Mouse (Mus musculus): ENCODE results near the gene Gm20403. TPM values are rescaled to one million over a fixed set of nuclear protein-coding genes. Genes with fewer than 3 reads are reported as not detected.
"Not testable (repeated sequence)": the region's sequence is repeated elsewhere in the genome, so short reads cannot be mapped to it uniquely, and the experiment has no call there.

The Gm20403 gene
- total RNA-seq (2014; fragmentation: Nextera tagmentation), result not detected in 2 replicates
- total RNA-seq (2017), result not detected in 2 replicates

DNA sequence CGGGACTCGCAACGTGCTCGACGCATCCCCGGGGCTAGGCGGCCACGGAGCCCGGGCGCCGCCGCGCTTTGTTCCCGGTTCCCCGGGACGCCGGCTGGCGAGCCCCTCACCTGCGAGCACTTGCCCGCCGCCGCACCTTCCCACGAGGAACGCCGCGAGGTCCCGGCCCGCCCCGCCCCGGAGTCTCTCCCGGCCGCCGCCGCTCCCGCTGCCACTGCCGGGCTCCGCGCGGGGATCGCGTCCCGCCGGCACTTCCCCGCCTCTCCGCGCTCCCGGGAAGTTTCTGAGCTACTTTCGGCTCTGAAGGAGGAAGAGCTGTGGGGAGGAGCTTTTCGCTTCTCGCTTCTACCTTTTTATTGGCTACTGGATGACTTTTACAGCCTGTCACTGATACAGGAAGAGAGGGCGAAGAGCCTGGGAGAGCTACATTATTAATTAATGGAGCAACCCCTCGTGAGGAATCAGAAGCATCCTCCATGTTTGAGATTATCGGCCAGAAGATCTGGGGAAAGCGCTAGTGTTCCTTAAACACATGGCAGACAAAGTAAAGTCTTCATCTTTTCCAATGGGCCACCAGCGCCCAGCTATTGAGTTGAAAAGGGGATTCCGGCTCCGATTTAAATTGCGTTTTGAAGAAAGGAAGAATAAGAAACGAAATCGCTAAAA lies at the start of gene Gm20403:
TSS of gene Gm20403 (minus strand) at position 478 of the 666 bp plus-strand sequence.
- peak; percentile 82 for ATAC-seq (replicated peaks; ENCODE audit: poor library complexity, severe bottlenecking)

DNA sequence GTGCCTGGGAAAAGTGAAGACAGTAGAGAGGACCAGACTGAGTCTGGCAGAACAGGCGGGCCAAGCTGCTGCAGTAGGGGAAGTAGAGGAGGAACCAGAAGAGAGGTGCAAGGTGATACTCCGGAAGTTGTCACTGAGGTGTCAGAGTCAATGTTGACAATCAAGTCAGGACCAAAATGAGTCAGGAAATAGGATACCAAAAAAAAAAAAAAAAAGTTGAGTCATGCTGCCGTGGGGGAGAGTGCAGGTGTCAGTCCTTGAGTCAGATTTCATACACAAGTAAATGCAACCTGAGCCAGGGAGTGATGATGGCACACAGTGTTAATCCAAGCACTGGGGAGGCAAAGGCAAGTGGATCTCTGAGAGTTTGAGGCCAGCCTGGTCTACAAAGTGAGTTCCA lies 40.8 kb upstream of the Gm20403 start:
- peak; percentile 35; the same call in 1 of the 2 replicates for ATAC-seq (replicated peaks; ENCODE audit: poor library complexity, severe bottlenecking)

DNA sequence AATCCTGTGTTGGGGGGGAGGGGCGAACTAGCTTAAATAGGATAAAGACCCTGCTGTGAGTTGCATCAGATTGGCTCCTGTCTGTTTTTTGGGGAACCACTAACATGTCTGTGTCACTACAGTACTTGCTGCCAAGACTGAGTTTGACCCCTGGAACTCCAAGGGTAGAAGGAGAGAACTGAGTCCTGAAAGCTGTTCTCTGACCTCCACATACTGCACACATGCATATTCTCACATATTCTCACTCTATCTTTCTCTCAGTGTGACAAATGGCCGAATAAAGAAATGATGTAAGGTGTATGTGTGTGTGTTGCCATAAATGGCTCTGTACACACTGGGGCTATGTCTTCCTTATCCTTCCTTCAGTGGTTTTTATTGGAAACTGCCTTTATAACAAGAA lies 37.0 kb upstream of the Gm20403 start:
- no peak for ATAC-seq (replicated peaks; ENCODE audit: poor library complexity, severe bottlenecking)

DNA sequence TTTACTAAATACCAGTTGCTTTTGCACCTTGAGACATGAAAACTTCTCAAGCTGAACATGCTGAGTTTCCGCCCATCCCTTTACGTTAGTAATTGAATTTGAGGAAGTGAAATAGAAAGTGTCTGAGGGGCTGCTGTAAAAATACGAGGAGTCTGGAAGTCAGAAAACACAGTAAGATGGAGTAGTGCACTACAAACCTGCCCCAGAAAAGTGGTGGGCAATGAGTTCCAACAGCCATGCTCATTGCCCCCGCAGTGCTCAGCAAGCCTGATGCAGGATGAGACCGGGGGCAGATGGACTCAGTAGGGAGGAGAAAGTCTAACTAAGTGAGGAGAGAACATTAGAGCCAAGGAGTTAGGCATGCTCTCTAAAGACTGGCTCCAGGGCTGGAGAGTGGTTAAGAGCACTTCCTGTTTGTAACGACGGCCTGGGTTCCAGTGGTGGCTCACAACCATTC lies 33.1 kb upstream of the Gm20403 start:
- ATAC-seq (replicated peaks; ENCODE audit: poor library complexity, severe bottlenecking), result peak; percentile 91

DNA sequence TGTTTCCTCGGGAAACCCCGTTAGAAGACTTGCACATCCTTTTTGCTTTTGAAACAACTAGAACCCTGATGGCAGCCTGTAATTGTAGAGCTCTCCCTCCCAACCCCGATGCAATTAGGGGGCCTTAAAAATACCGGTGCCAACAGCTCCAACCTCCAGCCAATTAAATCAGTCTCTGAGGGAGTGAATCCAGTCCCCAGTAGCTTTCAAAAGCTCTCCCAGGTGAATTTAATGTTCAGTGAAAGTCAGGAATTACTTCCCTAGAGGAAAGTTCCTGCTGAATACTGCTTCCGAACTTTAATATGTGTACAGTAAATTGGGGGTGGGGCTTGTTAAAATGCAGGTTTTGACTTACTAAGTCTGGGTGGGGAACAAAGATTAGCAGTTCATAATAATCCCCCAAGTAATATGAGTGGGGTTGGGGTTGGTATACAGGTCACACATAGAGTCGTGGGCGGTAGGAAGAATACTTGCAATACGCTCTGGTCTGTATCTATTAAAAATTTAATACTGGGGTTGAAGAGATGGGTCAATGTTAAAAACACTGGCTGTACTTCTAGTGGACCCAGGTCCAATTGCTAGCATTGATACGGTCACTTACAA lies 30.9 kb upstream of the Gm20403 start:
- no peak for ATAC-seq (replicated peaks; ENCODE audit: poor library complexity, severe bottlenecking)

GRCm38 (mm10) chr12:55016339-55017118 lies 30.2 kb upstream of the Gm20403 start:
- peak; percentile 40 for ATAC-seq (replicated peaks; ENCODE audit: poor library complexity, severe bottlenecking)

DNA sequence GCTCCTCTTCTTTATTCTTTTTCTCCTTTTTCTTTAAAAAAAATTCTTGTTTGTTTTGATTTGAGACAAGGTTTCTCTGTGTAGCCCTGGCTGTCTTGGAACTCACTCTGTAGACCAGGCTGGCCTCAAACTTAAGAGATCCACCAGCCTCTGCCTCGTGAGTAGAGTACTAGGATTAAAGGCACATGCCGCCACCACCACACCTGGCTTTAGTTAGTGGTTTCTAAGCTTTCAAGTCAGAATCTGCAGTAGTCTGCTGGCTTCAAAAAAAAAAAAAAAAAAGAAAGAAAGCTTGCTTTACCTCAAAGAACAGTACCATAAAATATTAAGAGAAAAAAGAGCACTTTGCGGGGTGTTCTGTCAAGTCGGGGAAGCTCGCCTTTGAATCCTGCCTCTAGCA lies 29.1 kb upstream of the Gm20403 start:
- no peak for ATAC-seq (replicated peaks; ENCODE audit: poor library complexity, severe bottlenecking)

DNA sequence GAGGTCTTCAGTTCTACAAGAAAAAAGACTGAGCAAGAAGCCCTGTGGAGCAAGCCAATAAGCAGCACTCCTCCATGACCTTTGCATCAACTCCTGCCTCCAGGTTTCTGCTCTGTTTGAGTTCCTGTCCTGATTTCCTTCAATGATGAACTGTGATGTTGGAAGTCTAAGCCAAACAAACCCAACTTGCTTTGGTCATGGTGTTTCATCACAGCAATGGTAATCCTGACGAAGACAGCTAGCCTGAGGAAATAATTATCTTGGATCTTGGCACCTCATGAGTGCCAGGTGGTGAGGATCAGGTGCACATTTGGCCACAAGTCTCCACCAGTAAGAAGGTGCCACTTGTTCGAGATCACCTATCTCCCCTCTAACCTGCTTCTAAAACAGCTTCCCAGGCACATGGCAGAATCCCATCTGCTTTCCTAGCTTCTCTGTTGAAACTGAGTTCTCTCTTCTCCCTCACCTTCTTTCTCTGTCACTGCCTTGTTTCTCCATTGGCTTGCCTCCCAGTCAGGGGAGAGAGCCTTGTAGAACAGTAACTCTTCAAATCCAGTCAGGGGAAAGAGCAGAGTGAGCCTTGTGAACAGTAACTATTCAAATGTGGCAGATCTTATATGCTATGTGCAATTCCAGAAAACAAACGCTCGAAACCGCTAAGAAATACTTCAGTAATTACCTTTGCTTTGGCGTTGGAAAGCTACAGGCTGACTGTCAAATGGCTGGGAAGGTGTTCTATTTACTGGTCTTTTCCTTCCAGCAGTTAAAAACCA lies 27.5 kb upstream of the Gm20403 start, which contains the start of gene Baz1a:
TSS of gene Baz1a (minus strand) at position 723 of the 773 bp plus-strand sequence.
- ATAC-seq (replicated peaks; ENCODE audit: poor library complexity, severe bottlenecking), result no peak

DNA sequence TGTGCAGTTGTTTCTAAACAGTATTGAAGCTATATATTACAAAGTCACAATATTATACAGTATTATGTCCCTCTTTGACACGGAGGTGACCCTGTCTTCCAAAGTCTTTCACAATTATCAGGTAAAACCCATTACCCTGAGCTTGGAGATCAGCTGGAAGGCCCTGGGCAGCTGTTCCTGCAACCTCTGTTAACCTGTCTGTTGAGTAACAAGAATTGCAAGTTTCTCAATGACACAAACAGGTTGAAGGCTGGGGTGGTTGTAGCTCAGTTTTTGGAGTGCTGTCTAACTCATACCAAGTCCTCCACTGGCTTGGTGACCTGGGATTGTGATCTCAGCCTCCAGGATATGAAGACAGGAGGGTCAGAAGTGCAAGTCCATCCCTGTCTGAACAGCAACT lies 26.7 kb upstream of the Gm20403 start:
- no peak for ATAC-seq (replicated peaks; ENCODE audit: poor library complexity, severe bottlenecking)

DNA sequence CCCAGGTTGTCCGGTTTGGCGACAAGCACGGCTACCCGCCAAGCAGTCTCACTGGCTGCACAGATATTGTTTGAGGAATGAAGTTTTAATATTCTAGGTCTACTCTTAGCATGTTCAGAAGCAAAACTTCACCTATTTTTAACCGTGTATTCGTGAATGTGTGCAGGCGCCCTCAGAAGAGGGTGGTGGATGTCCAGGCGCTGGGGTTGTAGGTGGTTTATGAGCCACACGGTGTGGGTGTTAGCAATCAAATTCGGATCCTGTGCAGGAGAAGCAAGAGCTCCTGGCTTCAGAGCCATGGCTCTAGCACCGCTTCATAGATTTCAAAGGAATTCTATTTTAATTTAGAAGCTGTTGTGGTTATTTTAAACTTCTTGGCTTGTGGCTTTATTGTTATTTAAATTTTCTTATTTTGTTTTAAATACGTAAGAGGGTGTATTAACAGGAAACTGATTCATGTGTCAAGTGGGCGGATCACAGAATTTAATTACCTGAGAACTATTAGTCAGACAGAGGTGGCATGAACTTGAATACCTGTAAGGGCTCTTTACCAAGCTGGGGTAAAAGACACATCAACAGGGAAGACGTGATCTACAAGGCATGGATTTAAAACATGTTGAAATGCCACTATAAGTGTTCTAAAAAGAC lies 21.2 kb upstream of the Gm20403 start:
- no peak for ATAC-seq (replicated peaks; ENCODE audit: poor library complexity, severe bottlenecking)

GRCm38 (mm10) chr12:55006071-55006470 lies 19.7 kb upstream of the Gm20403 start:
- no peak for ATAC-seq (replicated peaks; ENCODE audit: poor library complexity, severe bottlenecking)

- no peak for ATAC-seq (replicated peaks; ENCODE audit: poor library complexity, severe bottlenecking)
These were observed 18.1 kb upstream of the Gm20403 start for GRCm38 (mm10) chr12:55004396-55004795.

GRCm38 (mm10) chr12:55003843-55004242 lies 17.5 kb upstream of the Gm20403 start:
- no peak for ATAC-seq (replicated peaks; ENCODE audit: poor library complexity, severe bottlenecking)

- ATAC-seq (replicated peaks; ENCODE audit: poor library complexity, severe bottlenecking), result not testable (repeated sequence)
These were observed 16.2 kb upstream of the Gm20403 start for GRCm38 (mm10) chr12:55002532-55002931.

DNA sequence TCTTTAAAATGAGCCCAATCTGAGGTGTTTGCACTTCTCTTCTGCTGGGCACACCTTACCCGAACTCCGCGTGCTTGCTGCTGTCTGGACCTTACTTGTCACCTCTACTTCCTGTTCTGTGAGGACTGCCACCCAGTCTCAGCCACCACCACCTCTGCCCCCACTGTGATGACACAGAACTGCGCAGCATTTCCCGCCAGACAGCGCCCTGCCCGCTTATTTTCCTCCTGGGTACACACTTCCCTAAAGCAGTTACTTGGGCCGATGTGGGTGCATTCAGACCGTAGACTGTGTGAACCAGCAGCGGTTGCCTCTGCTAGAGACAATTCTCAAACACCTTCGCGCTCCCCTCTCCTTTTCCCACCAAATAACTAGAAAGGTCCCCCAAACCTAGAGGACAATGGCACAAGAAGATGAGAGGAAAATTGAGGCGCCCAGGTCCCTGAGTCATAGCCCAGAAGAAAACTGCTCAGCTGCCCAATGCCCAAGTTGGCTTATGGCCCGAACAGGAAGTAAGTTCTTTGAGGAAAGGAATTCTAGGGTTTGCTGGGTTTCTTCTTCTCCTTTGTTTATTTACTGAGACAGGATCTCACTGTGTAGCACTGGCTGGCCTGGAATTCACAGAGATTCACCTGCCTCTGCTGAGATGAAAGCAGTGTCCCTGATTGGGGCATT lies 12.8 kb upstream of the Gm20403 start:
- peak; percentile 99 for ATAC-seq (replicated peaks; ENCODE audit: poor library complexity, severe bottlenecking)

DNA sequence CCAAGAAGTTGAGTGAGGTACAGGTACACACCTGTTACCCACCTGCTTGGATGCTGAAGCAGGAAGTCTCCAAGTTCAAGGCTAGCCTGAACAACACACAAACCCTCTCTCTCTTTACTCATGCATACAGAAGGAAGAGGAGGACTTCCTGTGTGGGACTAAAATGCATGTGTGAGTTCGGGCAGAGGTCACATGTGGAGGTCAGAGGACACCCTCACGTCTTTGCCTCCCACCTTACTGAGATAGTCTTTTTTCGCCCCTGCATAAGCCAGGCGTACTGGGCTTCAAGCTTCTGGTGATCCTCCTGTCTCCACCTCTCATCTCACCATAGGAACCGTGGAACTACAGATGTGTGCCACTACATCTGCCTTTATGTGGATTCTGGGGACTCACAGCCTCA lies 12.1 kb upstream of the Gm20403 start:
- no peak for ATAC-seq (replicated peaks; ENCODE audit: poor library complexity, severe bottlenecking)

GRCm38 (mm10) chr12:54996979-54997474 lies 10.7 kb upstream of the Gm20403 start:
- no peak for ATAC-seq (replicated peaks; ENCODE audit: poor library complexity, severe bottlenecking)

DNA sequence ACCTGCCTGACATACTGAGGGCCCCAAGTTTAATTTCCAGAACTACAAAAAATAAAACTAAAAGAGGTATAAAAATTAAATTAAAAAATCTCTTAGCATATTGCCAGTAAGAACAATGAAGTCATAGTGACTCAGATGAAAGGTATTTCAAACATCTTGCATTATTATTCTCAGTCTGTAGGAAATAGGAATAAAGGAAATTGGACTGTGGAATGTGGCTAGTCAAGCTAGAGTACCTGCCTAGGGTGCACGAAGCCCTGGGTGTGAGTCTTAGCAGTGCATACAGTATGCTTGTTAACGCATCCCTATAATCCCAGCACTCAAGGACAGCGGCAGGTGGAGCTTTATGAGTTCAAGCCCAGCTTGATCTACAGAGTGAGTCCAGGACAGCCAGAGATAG lies 9.6 kb upstream of the Gm20403 start:
- no peak for ATAC-seq (replicated peaks; ENCODE audit: poor library complexity, severe bottlenecking)

GRCm38 (mm10) chr12:54994418-54994817 lies 8.1 kb upstream of the Gm20403 start:
- no peak for ATAC-seq (replicated peaks; ENCODE audit: poor library complexity, severe bottlenecking)

All from granulocyte monocyte progenitor cell, adult 5-6 weeks (primary cell).